Mouse (Mus musculus): ENCODE data around the gene Inafm2.

Gene Inafm2

DNA sequence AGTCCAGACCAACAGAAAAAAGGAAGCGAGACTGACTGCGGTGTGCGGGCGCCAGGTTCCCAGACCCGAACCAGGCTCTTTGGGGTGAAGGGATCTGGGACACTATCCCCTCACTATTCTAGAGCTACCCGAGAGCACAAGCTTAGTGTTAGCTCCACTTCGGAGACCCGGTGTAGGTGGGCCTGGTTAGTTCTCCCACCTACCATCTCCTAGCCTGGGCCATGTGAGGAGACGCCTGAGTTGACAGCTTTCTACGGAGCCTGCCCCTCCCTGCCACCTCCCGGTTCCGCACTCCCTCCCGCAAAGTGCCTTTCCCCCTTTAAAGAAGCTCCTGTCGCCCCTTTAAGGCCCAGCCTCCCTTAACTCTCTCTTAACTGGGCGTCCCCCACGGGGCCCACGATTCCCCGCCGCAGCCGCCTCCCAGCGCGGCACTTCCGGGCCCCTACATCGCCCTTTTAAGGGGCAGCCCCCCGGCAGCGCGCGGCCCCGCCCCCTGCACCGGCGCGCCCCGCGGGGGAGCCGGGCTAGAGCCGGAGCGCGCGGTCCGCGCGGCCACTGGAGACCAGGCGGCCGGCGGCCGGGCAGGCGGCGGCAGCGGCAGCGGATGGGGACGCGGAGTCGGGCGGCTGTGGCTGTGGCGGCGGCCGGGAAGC lies at the start of gene Inafm2:
Gene Inafm2 (plus strand): TSS at position 527 of the 653 bp plus-strand sequence.
- DNase-seq (ENCODE audit: low spot score) = peak; percentile 94

DNA sequence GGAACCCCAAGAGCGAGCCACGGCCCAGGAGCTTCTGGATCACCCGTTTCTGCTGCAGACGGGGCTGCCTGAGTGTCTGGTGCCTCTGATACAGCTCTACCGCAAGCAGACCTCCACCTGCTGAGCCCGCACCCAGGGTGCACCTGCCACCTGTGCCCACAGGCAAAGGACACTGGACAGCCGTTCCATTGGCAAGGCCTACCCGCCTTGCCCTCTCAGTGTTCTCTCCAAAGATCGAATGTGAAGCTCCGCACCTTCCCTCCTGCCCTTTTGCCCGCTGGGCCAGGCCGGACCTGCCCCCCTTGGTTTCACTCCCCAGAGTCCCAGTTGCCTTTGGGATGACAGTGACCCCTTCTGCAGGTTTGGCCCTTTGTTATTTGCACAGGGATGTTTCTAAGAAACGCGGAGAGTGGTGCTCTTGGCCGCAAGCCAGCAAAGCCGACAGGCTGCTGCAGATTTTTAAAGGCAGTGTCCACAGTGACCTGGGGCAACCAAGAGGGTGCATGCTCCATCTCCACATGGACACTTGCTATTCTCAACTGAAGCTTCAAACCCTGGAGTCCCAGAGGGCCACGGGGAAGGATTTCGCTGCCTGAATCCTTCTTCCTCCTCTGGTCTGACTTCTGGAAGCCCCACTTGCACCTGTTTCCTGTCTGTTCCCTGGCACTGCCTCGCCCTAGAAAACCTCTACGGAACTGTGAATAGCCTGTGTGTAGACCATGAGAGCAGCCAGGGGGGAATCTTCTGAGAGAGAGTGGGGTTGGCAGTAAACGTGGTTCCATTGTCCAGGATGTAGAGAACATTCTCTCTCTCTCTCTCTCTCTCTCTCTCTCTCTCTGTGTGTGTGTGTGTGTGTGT lies 48.9 kb upstream of the Inafm2 start:
- no peak for DNase-seq (ENCODE audit: low spot score)

DNA sequence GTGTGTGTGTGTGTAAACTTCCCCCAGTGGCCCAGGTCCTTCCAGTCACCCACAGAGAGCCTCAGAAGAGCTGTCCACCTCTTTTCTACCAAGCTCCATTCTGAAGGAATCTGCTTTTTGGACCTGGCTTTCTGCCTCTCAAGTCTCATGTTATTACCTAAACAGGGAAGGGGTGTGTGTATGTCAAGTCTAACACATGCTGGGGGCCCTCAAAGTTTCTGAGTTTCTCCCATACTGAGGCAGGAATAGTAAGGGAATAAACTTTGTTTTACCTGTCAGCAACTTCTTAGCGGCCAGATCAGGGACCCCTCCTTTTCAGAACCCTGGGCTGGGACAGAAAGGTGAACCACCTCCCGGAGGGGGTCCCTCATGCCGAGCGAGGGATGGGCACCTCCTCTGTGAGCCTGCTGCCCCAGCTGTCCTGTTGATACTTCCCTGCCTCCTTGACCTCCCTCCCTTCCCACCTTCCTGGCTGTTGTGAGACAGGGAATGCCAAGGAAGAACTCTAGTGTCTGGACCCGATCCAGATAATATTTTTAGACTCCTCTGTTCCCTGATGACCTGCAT lies 48.2 kb upstream of the Inafm2 start:
- no peak for DNase-seq (ENCODE audit: low spot score)

DNA sequence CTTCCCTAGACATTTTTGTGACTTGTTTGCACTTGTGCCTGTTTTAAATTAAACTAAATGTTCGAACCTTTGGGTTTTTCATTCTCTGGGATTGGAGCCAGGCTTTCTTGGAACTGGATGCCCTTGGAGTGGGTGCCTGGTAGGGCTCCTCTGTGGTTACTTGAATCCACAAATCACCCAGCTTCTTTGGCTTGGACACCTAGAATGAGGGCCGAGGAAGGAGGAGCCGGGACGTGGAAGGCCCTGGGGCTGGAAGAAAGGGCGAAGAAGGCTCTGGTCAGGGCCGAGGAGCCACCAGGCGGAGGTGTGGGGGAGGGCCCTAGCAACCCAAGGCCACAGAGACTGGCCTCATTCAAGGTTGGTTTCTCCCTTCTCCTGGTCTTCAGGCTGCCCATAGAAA lies 47.6 kb upstream of the Inafm2 start:
- DNase-seq (ENCODE audit: low spot score) = no peak

GRCm38 (mm10) chr2:118700179-118701062 lies 45.1 kb upstream of the Inafm2 start:
- DNase-seq (ENCODE audit: low spot score) = peak; percentile 87

- DNase-seq (ENCODE audit: low spot score) = no peak
Measured at GRCm38 (mm10) chr2:118701161-118701560, 44.4 kb upstream of the Inafm2 start.

DNA sequence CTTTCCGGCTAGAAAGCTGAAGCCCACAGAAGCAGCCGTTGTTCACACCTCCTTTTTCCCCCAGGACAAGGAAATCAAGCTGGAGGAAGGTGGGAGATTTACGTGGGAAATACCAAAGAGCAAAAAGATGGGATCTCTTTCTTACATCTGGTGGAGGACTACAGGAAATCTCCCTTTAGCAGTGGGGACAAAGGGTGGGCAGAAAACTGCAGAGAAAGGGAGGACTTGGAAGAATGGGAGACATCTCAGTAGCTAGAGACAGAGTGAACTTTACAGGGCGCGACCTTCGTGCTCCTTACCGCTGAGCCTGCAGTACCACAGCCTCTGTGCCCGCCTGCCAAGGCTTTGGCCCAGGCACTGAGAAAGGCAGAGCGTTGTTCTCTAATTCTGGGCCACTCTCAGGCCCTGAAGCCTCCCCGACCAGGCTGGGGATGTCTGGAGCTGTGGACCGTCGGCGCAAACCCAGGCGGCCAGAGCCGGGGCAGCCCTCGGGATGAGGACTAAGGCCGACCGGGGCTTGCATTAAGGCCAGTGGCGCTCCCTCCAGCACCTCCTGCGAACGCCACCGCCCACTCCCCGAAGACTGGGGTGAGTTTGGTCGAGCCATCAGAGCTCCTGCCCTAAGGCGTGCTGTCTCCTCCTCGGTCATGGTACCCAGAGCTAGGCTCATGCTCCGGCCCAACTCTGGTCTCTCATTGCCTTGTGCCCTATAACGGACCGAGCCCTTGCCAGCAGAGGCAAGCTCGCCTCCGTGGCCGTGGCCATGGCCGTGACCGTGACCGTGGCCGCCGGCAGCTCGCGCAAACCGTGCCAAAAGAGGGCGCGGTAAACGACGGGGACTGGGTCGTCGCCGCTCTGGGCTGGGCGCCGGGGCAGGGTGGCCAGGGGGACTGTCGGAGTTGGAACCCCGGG lies 43.3 kb upstream of the Inafm2 start:
- no peak for DNase-seq (ENCODE audit: low spot score)

DNA sequence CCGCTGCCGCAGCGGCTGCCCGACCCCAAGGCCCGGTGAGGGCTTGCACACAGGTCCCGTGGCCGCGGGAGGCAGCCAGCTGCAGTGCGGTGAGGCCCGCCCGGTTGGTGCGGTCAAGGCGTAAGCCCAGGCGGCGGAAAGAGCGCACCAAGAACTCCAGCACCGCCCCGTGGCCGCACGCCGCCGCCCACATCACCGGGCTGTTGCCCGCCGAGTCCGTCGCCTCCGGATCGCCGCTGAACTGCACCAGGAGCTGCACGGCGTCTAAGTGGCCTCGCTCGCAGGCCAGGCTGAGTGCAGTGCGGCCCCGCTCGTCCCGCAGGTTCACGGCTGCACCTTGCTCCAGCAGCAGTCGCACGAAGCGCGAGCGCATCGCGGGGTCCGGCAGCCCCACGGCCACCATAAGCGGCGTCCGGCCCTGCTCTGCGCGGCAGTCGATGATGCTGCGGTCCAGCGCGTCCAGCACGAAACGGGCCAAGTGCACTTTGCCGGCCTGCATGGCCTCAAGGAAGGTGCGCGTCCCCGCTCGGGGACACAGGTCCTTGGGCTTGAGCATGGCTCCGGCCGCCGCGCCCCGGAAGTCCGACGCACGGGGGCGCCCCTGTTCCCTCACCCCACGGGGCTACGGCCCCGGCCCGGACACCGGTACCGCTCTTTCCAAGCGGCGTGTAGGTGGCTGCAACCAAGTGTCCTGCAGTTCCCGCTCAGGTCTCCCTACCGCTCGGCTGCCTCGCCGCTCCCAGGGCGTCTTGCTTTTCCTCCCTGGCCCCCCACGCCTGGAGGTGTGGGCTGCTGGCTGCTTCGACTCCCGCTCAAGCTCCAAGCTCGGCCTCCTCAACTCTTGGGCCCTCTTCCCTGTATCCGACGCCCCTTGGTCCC lies 42.4 kb upstream of the Inafm2 start:
- no peak for DNase-seq (ENCODE audit: low spot score)

DNA sequence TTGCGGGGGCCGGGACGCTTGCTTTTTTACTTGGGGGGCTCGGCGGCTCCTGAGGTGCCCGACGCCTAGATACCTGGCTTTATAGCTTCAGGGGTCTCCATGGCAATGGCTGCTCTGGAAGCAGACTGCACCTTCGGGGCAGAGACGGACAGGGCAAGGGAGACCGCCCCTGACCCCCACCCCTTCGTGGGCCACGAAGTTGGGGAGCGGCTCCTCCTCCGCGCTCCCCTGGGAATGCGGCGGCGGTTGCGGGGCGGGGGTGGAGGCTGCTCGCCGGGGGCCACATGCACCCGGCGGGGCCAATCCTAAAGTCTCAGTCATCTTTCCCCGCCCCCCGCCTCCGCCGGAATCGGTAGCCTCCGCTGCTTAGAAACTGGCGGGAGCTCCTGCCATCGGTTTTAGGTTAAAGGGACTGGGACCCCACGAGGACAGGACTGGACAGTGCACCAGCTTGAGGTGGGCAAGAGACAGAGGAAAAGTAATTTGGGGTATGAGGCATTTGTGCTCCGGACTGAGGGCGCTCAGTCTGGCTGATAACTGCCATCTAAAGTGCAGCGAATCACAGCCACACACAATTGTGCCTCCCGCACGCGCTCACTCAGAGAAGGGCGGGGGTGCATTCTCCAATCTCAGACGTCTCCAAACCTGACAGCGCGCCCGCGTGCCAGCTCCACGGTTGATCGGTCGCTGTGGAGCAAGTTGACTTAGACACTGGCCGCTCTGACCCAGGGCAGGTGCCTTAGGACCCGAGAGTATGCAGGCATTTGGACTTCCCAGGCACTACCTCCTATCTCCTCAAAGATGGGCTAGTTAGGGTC lies 41.4 kb upstream of the Inafm2 start, which contains the start of gene Ankrd63:
Gene Ankrd63 (minus strand): TSS at position 51 of the 818 bp plus-strand sequence.
- DNase-seq (ENCODE audit: low spot score) = no peak

GRCm38 (mm10) chr2:118706436-118706835 lies 39.1 kb upstream of the Inafm2 start:
- DNase-seq (ENCODE audit: low spot score) = no peak

- DNase-seq (ENCODE audit: low spot score) = no peak
Measured at GRCm38 (mm10) chr2:118708472-118708871, 37.1 kb upstream of the Inafm2 start.

GRCm38 (mm10) chr2:118709655-118710221 lies 35.8 kb upstream of the Inafm2 start:
- DNase-seq (ENCODE audit: low spot score) = no peak

GRCm38 (mm10) chr2:118711038-118711494 lies 34.5 kb upstream of the Inafm2 start:
- no peak for DNase-seq (ENCODE audit: low spot score)

- DNase-seq (ENCODE audit: low spot score) = no peak
Measured at GRCm38 (mm10) chr2:118713631-118714030, 31.9 kb upstream of the Inafm2 start.

DNA sequence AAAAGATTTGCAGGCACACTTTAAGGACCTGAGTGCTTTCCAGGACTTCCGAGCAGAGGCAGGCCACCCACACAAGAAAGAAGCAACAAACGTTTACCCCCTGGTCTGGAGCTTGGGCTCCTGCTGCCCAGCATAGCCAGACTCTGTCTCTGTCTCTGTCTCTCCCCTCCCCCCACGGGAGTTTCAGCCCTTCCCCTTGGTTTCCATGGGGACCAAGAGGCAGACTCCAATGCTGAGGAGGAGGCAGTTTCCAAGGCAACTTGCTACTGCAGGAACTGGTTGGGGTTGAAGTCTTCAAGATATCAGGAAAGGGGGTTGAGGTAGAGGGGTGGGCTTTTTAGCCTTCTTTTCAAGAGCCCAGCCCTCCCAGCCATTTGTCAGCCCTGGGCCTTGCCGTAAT lies 31.3 kb upstream of the Inafm2 start:
- DNase-seq (ENCODE audit: low spot score) = no peak

DNA sequence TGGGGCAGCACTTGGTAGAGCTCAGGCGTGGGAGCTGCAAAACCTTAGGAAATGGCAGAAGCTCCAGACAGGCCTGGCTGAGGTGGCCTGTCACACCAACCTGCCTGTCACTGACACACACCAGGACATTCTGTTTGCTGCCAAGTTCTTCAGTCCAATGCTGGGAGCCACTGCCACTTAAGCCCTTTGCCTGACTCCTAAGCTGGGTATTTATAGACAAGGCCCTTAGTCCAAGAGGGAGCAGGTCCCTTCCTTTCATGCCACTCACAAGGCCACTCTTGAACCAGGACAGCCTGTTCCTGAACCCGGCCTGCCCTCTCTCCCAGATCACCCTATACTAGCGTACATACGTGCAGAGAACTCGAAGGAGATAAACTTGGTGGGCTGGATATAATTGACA lies 28.9 kb upstream of the Inafm2 start:
- DNase-seq (ENCODE audit: low spot score) = no peak

GRCm38 (mm10) chr2:118723693-118724486 lies 21.7 kb upstream of the Inafm2 start:
- no peak for DNase-seq (ENCODE audit: low spot score)

GRCm38 (mm10) chr2:118725511-118725910 lies 20.0 kb upstream of the Inafm2 start:
- DNase-seq (ENCODE audit: low spot score) = no peak
